Mouse (Mus musculus): ENCODE measurements at regions not wholly inside any gene's neighbourhood (a gene's known extent, or its start where the extent isn't known, plus 50 kb on each side); places are given as distances from the start of the nearest gene placed in this dataset.
A peak's percentile ranks its signal among the peaks of the same experiment; 100 is the strongest.

- TF ChIP-seq CHD2 (IDR thresholded peaks at IDR 0.05; ENCODE audit: low read depth, low read length): peak; percentile 78; the same call in 1 of the 2 replicates
- no peak for TF ChIP-seq HCFC1 (IDR thresholded peaks at IDR 0.05; ENCODE audit: borderline replicate concordance, insufficient read depth, low read length)
- TF ChIP-seq MAFK (IDR thresholded peaks at IDR 0.05; ENCODE audit: insufficient read depth, low read depth, low read length): no peak
- Histone ChIP-seq H3K4me3 (ENCODE audit: insufficient read depth in 1 of 2, low read depth in 1 of 2, low read length in 2 of 2, poor library complexity in 1 of 2, severe bottlenecking in 1 of 2) (no peak overlapping the region), H3K27ac (ENCODE audit: insufficient read depth, low read depth, low read length, poor library complexity, severe bottlenecking) (no peak overlapping the region; the same call in 1 of the 2 replicates), H3K4me1 (ENCODE audit: control insufficient read depth in 2 of 2, insufficient read depth in 2 of 2, low read length in 2 of 2, poor library complexity in 1 of 2) (peaks cover 0 to 6% of the 10 kb centered on the region in 2 experiments; a peak in 1 of 4 replicates), H3K9ac (ENCODE audit: insufficient read depth, low read depth, low read length, poor library complexity, severe bottlenecking) (no peak overlapping the region), H3K36me3 (ENCODE audit: control insufficient read depth, insufficient read depth, low read length, poor library complexity, severe bottlenecking) (no peaks in the 10 kb centered on the region), H3K9me3 (ENCODE audit: control insufficient read depth, insufficient read depth, low read depth, low read length) (no peaks in the 10 kb centered on the region)
- in situ Hi-C loops (cut with MboI; ENCODE audit: low sequenced_read_pairs in 2 of 2, unreplicated experiment in 2 of 2): no loop called here
- DNase-seq (ENCODE audit: low read depth, low spot score): peak; percentile 62
These were observed 1039.5 kb upstream of the Ddx18 start for GRCm38 (mm10) chr1:122607309-122607708.

DNA sequence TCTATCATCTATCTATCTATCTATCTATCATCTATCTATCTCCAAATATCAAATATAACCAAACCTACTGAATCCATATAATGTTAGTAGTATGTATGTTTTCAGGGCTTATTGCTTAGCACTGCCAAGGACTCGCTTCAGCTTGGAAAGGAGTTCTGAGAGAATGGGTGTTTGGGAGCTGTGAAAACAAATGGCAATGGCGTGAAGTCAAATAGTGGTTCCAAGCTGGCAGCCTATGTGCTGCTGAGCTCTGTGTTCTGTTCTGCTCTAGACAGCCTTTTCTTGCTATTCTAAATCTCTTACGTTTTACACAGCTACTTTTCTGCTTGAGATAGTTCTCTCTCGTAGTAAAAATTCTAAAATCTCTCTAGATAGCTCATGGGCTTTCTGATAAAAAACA lies 1008.2 kb upstream of the Ddx18 start:
- H3K27ac ChIP-seq (ENCODE audit: insufficient read depth, low read depth, low read length, poor library complexity, severe bottlenecking): no peak overlapping the region
- no peaks in the 10 kb centered on the region for H3K4me1 ChIP-seq (ENCODE audit: control insufficient read depth in 2 of 2, insufficient read depth in 2 of 2, low read length in 2 of 2, poor library complexity in 1 of 2)
- no peaks in the 10 kb centered on the region for H3K36me3 ChIP-seq (ENCODE audit: control insufficient read depth, insufficient read depth, low read length, poor library complexity, severe bottlenecking)
- TF ChIP-seq ZNF384 (IDR thresholded peaks at IDR 0.05; ENCODE audit: low read depth, low read length) (no peak), MAFK (IDR thresholded peaks at IDR 0.05; ENCODE audit: insufficient read depth, low read depth, low read length) (no peak), HCFC1 (IDR thresholded peaks at IDR 0.05; ENCODE audit: borderline replicate concordance, insufficient read depth, low read length) (no peak), ZC3H11A (IDR thresholded peaks at IDR 0.05; ENCODE audit: borderline replicate concordance, low read depth, low read length) (no peak), CHD2 (IDR thresholded peaks at IDR 0.05; ENCODE audit: low read depth, low read length) (no peak)
- H3K4me3 ChIP-seq (ENCODE audit: insufficient read depth in 1 of 2, low read depth in 1 of 2, low read length in 2 of 2, poor library complexity in 1 of 2, severe bottlenecking in 1 of 2): no peak overlapping the region
- in situ Hi-C loops (cut with MboI; ENCODE audit: low sequenced_read_pairs in 2 of 2, unreplicated experiment in 2 of 2): no loop called here
- DNase-seq (ENCODE audit: low read depth, low spot score): no peak
- no peak overlapping the region for H3K9ac ChIP-seq (ENCODE audit: insufficient read depth, low read depth, low read length, poor library complexity, severe bottlenecking)
- no peaks in the 10 kb centered on the region for H3K9me3 ChIP-seq (ENCODE audit: control insufficient read depth, insufficient read depth, low read depth, low read length)

- no peak overlapping the region for H3K9ac ChIP-seq (ENCODE audit: insufficient read depth, low read depth, low read length, poor library complexity, severe bottlenecking)
These were observed 983.8 kb upstream of the Ddx18 start for GRCm38 (mm10) chr1:122551596-122551995.

DNA sequence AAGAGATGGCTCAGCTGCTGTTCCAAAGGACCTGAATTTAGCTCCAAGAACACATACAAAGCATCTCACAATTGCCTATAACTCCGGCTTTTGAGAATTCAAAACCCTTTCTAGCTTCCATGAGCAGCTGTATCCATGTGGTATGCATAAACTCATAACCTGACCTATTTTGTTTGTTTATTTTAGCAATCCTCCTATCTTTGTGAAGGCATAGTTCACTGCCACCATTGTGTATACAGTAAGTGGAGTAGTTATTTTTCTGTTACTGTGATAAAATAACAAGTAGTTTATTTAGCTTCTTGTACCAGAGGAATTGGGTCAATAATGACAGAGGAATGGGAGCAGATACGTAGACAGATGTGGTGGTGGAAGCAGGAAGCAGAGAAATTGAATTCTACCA lies 941.8 kb upstream of the Ddx18 start:
- TF ChIP-seq ZC3H11A (IDR thresholded peaks at IDR 0.05; ENCODE audit: borderline replicate concordance, low read depth, low read length): no peak
- no peak for TF ChIP-seq MAFK (IDR thresholded peaks at IDR 0.05; ENCODE audit: insufficient read depth, low read depth, low read length)
- TF ChIP-seq CHD2 (IDR thresholded peaks at IDR 0.05; ENCODE audit: low read depth, low read length): no peak
- no peak for TF ChIP-seq ZNF384 (IDR thresholded peaks at IDR 0.05; ENCODE audit: low read depth, low read length)
- TF ChIP-seq HCFC1 (IDR thresholded peaks at IDR 0.05; ENCODE audit: borderline replicate concordance, insufficient read depth, low read length): no peak
- Histone ChIP-seq H3K27ac (ENCODE audit: insufficient read depth, low read depth, low read length, poor library complexity, severe bottlenecking) (no peak overlapping the region), H3K9me3 (ENCODE audit: control insufficient read depth, insufficient read depth, low read depth, low read length) (no peaks in the 10 kb centered on the region), H3K36me3 (ENCODE audit: control insufficient read depth, insufficient read depth, low read length, poor library complexity, severe bottlenecking) (no peaks in the 10 kb centered on the region), H3K4me3 (ENCODE audit: insufficient read depth in 1 of 2, low read depth in 1 of 2, low read length in 2 of 2, poor library complexity in 1 of 2, severe bottlenecking in 1 of 2) (no peak overlapping the region), H3K9ac (ENCODE audit: insufficient read depth, low read depth, low read length, poor library complexity, severe bottlenecking) (no peak overlapping the region), H3K4me1 (ENCODE audit: control insufficient read depth in 2 of 2, insufficient read depth in 2 of 2, low read length in 2 of 2, poor library complexity in 1 of 2) (no peaks in the 10 kb centered on the region)
- in situ Hi-C loops (cut with MboI; ENCODE audit: low sequenced_read_pairs in 2 of 2, unreplicated experiment in 2 of 2): no loop called here
- no peak for DNase-seq (ENCODE audit: low read depth, low spot score)

More at GRCm38 (mm10) chr1:122551596-122551995, 983.8 kb upstream of the Ddx18 start:
- TF ChIP-seq ZNF384 (IDR thresholded peaks at IDR 0.05; ENCODE audit: low read depth, low read length): no peak
- peak; percentile 93 for TF ChIP-seq MAFK (IDR thresholded peaks at IDR 0.05; ENCODE audit: insufficient read depth, low read depth, low read length)
- Histone ChIP-seq H3K27ac (ENCODE audit: insufficient read depth, low read depth, low read length, poor library complexity, severe bottlenecking) (no peak overlapping the region), H3K4me1 (ENCODE audit: control insufficient read depth in 2 of 2, insufficient read depth in 2 of 2, low read length in 2 of 2, poor library complexity in 1 of 2) (no peaks in the 10 kb centered on the region), H3K4me3 (ENCODE audit: insufficient read depth in 1 of 2, low read depth in 1 of 2, low read length in 2 of 2, poor library complexity in 1 of 2, severe bottlenecking in 1 of 2) (no peak overlapping the region), H3K36me3 (ENCODE audit: control insufficient read depth, insufficient read depth, low read length, poor library complexity, severe bottlenecking) (no peaks in the 10 kb centered on the region), H3K9me3 (ENCODE audit: control insufficient read depth, insufficient read depth, low read depth, low read length) (no peaks in the 10 kb centered on the region)
- in situ Hi-C loops (cut with MboI; ENCODE audit: low sequenced_read_pairs in 2 of 2, unreplicated experiment in 2 of 2): no loop called here
- no peak for DNase-seq (ENCODE audit: low read depth, low spot score)

DNA sequence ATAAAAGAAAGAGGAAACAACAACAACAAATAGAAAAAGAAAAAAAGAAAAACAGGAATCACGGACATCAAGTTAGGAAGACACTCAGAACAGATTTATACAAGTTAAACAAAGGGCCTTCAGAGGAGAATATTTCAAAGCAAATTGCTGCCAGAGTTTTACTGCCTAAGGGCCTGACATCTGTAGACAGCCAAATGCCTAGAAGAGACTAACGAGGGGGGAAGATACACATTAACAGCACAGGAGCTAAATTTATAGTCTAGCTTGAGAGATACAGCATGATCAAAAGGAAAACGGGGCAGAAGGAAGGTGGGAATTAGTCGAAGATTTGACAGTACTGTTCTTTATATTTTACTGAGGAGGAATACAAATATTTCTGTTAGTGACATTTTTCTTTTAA lies 933.9 kb upstream of the Ddx18 start:
- H3K9me3 ChIP-seq (ENCODE audit: control insufficient read depth, insufficient read depth, low read depth, low read length): no peaks in the 10 kb centered on the region
- H3K9ac ChIP-seq (ENCODE audit: insufficient read depth, low read depth, low read length, poor library complexity, severe bottlenecking): no peak overlapping the region
- no peaks in the 10 kb centered on the region for H3K4me1 ChIP-seq (ENCODE audit: control insufficient read depth in 2 of 2, insufficient read depth in 2 of 2, low read length in 2 of 2, poor library complexity in 1 of 2)
- H3K4me3 ChIP-seq (ENCODE audit: insufficient read depth in 1 of 2, low read depth in 1 of 2, low read length in 2 of 2, poor library complexity in 1 of 2, severe bottlenecking in 1 of 2): no peak overlapping the region
- in situ Hi-C loops (cut with MboI; ENCODE audit: low sequenced_read_pairs in 2 of 2, unreplicated experiment in 2 of 2): no loop called here
- DNase-seq (ENCODE audit: low read depth, low spot score): no peak
- no peak for TF ChIP-seq CHD2 (IDR thresholded peaks at IDR 0.05; ENCODE audit: low read depth, low read length)
- TF ChIP-seq ZNF384 (IDR thresholded peaks at IDR 0.05; ENCODE audit: low read depth, low read length): no peak
- no peak for TF ChIP-seq HCFC1 (IDR thresholded peaks at IDR 0.05; ENCODE audit: borderline replicate concordance, insufficient read depth, low read length)
- no peak for TF ChIP-seq MAFK (IDR thresholded peaks at IDR 0.05; ENCODE audit: insufficient read depth, low read depth, low read length)
- no peak for TF ChIP-seq ZC3H11A (IDR thresholded peaks at IDR 0.05; ENCODE audit: borderline replicate concordance, low read depth, low read length)
- H3K36me3 ChIP-seq (ENCODE audit: control insufficient read depth, insufficient read depth, low read length, poor library complexity, severe bottlenecking): no peaks in the 10 kb centered on the region
- H3K27ac ChIP-seq (ENCODE audit: insufficient read depth, low read depth, low read length, poor library complexity, severe bottlenecking): no peak overlapping the region

Data from ES-E14 (cell line).